Mouse (Mus musculus): ENCODE measurements at regions not wholly inside any gene's neighbourhood (a gene's known extent, or its start where the extent isn't known, plus 50 kb on each side); places are given as distances from the start of the nearest gene placed in this dataset.

DNA sequence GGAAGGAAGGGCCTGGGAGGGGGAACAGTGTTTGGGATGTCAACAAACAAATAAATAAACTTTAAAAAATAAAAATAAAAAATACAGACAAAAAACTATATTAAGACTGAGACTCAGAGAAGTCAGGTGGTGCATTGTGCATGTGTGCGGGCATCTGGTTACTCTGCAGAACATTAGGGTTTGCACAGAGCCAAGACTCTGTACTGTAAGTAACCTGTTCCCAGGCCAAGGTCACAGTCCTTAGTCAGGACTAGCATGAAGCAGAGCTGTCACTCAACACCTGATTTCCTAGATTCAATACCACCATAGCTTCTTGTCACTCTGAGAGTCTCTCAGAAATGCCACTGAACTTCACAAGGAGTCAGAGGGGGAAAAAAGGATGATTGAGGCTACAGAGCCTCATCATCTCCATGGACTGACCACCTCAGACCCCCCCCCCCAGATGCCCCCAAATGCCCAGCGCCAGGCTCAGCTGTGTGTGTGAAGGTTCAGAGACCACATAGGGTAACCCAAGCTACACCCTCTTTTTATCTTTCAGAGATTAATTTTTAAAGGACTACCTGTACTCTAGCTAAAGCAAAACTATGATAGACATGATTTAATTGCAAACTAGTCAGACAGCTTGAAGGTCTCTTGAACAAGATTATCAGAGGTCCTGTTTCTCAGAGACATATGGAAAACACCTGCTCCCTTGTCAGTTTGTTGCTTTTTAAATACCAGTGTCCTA, 106.2 kb upstream of the Nfe2l3 start:
- 79% methylated on average over 2 of the region's 2 CpGs for WGBS
- Histone ChIP-seq H3K36me3 (ENCODE audit: control insufficient read depth, insufficient read depth, low read length) (no peaks in the 10 kb centered on the region), H3K4me1 (ENCODE audit: control insufficient read depth, insufficient read depth, low read length) (0 out of 2 replicates have a peak, but pooled peaks cover 4% of the 10 kb centered on the region), H3K27me3 (ENCODE audit: control insufficient read depth, insufficient read depth, low read length) (no peaks in the 10 kb centered on the region), H3K4me2 (replicated peaks; ENCODE audit: low read depth, low read length) (no peak overlapping the region), H3K27ac (ENCODE audit: low read length) (no peak overlapping the region), H3K9ac (replicated peaks; ENCODE audit: low read depth, low read length) (no peak overlapping the region), H3K9me3 (ENCODE audit: control insufficient read depth, low read depth, low read length) (no peaks in the 10 kb centered on the region), H3K4me3 (ENCODE audit: low read depth, low read length) (no peak overlapping the region)
- 0 out of 2 replicates have a peak, but pooled peaks have one; percentile 42 for ATAC-seq (ENCODE audit: insufficient number of reproducible peaks, insufficient read depth, low FRiP score, low read depth)

DNA sequence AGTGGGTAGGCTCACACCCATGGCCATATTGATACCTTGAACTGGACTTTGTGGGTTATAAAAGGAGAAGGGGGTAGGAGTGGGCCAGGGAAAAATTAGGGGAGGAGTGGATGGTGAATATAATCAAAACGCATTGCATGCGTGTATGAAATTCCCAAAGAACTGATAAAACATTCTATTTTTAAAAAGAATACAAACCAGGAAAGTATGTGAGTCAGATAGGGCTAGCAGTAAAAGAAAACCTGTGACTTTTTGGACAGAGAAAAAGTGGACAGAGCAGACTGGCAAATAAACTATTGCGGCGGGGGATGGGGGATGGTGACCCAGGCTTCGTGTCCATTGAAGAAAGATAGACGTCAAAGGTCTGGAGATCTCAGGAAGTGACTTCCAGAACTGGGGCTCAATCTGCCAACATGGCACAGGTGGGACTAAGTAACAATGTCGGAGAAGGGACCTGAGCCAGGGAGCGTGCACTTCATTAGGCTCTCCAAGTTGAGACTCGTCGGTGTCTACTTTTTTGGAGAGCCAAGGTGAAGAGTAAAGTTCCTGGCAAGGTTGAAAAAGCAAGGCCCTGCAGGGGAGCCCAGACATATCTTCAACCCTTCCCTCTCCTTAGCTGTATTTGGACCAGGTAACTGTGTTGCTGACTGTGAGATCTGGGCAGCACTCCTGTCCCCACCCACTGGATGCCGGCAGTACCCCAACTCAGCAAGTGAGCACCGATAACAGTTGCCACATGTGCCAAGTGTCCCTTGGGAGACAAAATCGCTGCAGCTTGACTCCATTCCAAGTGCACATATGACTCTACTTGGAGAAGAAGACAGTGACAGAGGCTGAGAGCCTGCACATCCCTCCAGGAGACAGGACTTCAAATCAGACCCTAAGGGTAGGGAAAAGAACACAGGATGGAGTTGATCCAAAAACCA, 103.1 kb upstream of the Nfe2l3 start:
- Histone ChIP-seq H3K36me3 (ENCODE audit: control insufficient read depth, insufficient read depth, low read length) (no peaks in the 10 kb centered on the region), H3K4me2 (replicated peaks; ENCODE audit: low read depth, low read length) (no peak overlapping the region), H3K27ac (ENCODE audit: low read length) (no peak overlapping the region), H3K9ac (replicated peaks; ENCODE audit: low read depth, low read length) (no peak overlapping the region), H3K27me3 (ENCODE audit: control insufficient read depth, insufficient read depth, low read length) (no peaks in the 10 kb centered on the region), H3K4me1 (ENCODE audit: control insufficient read depth, insufficient read depth, low read length) (peaks cover 4% of the 10 kb centered on the region; the same call in 1 of the 2 replicates), H3K9me3 (ENCODE audit: control insufficient read depth, low read depth, low read length) (no peaks in the 10 kb centered on the region), H3K4me3 (ENCODE audit: low read depth, low read length) (no peak overlapping the region)
- 87% methylated on average over 13 of the region's 13 CpGs for WGBS
- ATAC-seq (ENCODE audit: insufficient number of reproducible peaks, insufficient read depth, low FRiP score, low read depth) = no peak

DNA sequence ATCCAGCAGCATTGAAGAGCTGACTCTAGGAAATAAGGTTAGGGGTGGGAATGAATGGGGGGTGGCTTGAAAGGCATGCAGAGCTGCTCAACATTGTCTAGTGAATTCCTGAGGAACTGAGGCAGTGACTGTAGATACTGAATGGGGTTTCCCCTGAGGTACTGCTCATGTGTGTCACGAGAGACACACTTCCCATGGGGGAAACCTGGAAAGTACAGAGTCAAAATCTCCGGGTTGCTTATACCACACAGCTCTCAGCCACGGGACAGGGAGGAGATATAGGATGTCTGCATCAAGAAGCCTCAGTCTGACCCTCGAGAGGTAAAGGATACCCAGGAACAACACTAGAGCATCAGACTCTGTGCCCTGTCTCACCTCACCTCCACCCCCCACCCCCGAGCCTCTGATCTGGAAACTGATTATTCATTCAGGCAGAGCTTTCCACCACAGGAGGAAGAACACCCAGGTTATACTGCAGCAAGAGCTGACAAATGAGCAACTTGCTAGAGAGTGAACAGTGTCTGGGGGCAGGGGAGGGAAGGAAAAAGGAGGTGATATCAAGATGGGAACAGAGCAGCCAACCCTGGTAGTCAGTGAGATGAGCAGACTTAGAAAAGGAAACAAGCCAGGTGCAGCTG, 102.3 kb upstream of the Nfe2l3 start:
- Histone ChIP-seq H3K27ac (ENCODE audit: low read length) (no peak overlapping the region), H3K27me3 (ENCODE audit: control insufficient read depth, insufficient read depth, low read length) (no peaks in the 10 kb centered on the region), H3K4me1 (ENCODE audit: control insufficient read depth, insufficient read depth, low read length) (peaks cover 9% of the 10 kb centered on the region; the same call in 1 of the 2 replicates), H3K9me3 (ENCODE audit: control insufficient read depth, low read depth, low read length) (no peaks in the 10 kb centered on the region), H3K36me3 (ENCODE audit: control insufficient read depth, insufficient read depth, low read length) (no peaks in the 10 kb centered on the region), H3K4me2 (replicated peaks; ENCODE audit: low read depth, low read length) (no peak overlapping the region), H3K9ac (replicated peaks; ENCODE audit: low read depth, low read length) (no peak overlapping the region), H3K4me3 (ENCODE audit: low read depth, low read length) (no peak overlapping the region)
- no peak for ATAC-seq (ENCODE audit: insufficient number of reproducible peaks, insufficient read depth, low FRiP score, low read depth)
- 62% methylated on average over 5 of the region's 5 CpGs for WGBS

DNA sequence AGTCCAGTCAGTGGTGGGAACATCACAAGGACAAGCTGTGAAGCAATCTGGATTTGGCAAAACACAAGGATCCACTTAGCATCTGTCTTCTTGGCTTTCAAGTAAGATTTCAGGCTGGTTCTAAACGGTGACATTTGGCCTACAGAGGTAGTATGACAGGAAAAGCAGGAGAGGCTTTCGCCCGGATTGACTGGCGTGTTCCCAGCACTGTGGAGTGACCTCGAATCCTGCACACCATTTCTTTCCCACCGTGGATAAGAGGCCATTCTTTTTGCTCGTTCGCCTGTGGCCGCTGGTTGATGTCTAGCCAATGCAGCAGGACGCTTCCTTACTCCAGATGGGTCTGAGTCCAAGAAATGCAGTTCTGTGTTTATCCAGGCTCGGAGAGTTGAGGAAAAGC, 99.6 kb upstream of the Nfe2l3 start:
- no peaks in the 10 kb centered on the region for H3K9me3 ChIP-seq (ENCODE audit: control insufficient read depth, low read depth, low read length)
- no peaks in the 10 kb centered on the region for H3K27me3 ChIP-seq (ENCODE audit: control insufficient read depth, insufficient read depth, low read length)
- H3K4me3 ChIP-seq (ENCODE audit: low read depth, low read length) = no peak overlapping the region
- H3K9ac ChIP-seq (replicated peaks; ENCODE audit: low read depth, low read length) = no peak overlapping the region
- no peak for ATAC-seq (ENCODE audit: insufficient number of reproducible peaks, insufficient read depth, low FRiP score, low read depth)
- 67% methylated on average over 11 of the region's 11 CpGs for WGBS
- peaks cover 5% of the 10 kb centered on the region; the same call in 1 of the 2 replicates for H3K4me1 ChIP-seq (ENCODE audit: control insufficient read depth, insufficient read depth, low read length)
- H3K27ac ChIP-seq (ENCODE audit: low read length) = peak overlapping the region; percentile 49
- H3K36me3 ChIP-seq (ENCODE audit: control insufficient read depth, insufficient read depth, low read length) = no peaks in the 10 kb centered on the region
- no peak overlapping the region for H3K4me2 ChIP-seq (replicated peaks; ENCODE audit: low read depth, low read length)

DNA sequence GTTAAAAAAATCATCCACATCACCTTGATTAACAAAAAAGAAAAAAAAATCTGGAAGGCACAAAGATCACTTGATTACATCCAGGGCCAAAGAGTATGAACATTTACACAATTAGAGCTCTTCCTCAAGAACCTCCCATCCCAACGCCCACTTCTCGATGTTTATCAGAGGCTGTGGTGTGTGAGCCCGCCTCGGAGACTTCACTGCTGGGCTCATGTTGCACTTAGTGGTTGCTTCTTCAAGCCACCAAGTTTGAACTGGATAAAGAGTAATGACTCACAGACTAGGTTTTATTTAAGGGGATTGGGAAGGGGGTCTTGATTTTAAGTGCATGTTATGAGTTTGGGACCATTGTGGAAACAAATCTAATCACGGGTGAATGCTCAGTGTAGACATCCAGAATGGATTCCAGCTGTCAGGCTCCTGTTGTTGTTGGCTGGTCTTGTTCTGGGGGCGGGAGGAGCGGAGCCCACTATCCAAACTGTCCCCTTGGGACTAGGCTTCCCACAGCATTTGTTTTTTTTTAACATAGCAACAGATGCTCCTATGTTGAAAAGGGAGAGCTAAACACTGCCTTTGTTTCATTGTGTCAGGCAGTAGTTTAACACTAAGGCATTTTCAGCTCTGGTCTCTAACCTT, 98.6 kb upstream of the Nfe2l3 start:
- Histone ChIP-seq H3K27me3 (ENCODE audit: control insufficient read depth, insufficient read depth, low read length) (no peaks in the 10 kb centered on the region), H3K36me3 (ENCODE audit: control insufficient read depth, insufficient read depth, low read length) (no peaks in the 10 kb centered on the region), H3K9me3 (ENCODE audit: control insufficient read depth, low read depth, low read length) (no peaks in the 10 kb centered on the region), H3K4me3 (ENCODE audit: low read depth, low read length) (no peak overlapping the region), H3K9ac (replicated peaks; ENCODE audit: low read depth, low read length) (no peak overlapping the region), H3K27ac (ENCODE audit: low read length) (peak overlapping the region; percentile 49), H3K4me1 (ENCODE audit: control insufficient read depth, insufficient read depth, low read length) (peaks cover 5% of the 10 kb centered on the region; the same call in 1 of the 2 replicates), H3K4me2 (replicated peaks; ENCODE audit: low read depth, low read length) (no peak overlapping the region)
- peak; percentile 68; the same call in 1 of the 2 replicates for ATAC-seq (ENCODE audit: insufficient number of reproducible peaks, insufficient read depth, low FRiP score, low read depth)
- WGBS = 41% methylated on average over 7 of the region's 7 CpGs

DNA sequence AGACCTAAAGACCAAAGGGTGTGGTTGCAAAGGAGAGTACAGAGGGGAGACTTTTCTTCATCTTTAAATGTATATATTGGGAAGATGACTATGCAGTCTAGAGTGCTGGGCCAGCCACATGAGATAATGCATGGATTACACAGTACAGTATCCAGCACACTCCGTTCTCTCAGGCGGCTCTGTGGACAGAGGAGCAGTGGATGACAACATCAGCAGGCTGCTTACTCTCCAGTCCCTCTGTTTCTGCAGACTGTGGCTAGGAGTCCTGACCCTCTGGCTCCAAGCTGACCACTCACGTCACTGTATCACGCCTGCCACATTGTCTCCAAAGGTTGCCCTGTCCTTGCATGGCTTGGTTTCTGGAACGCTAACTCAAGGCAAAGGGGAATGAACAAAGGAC, 97.2 kb upstream of the Nfe2l3 start:
- no peak for ATAC-seq (ENCODE audit: insufficient number of reproducible peaks, insufficient read depth, low FRiP score, low read depth)

DNA sequence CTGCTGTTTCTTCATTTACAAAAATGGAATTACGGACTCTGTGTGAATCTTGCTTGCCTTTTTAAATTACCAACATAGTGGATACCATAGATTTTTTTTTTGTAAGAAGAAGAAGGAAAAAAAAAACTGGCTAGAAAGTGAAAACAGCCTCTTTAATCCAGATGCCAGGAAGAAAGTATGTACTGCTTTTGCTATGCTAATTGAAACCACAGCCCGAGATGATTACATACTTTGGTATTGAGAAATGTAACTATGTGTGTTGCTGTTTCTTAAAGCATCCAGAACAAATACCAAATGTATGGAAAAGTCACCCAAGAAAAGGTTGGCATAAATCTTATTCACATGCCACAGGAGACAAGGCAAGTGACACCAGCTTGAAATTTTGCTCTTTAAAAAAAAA, 93.2 kb upstream of the Nfe2l3 start:
- Histone ChIP-seq H3K36me3 (ENCODE audit: control insufficient read depth, insufficient read depth, low read length) (no peaks in the 10 kb centered on the region), H3K9ac (replicated peaks; ENCODE audit: low read depth, low read length) (no peak overlapping the region), H3K9me3 (ENCODE audit: control insufficient read depth, low read depth, low read length) (no peaks in the 10 kb centered on the region), H3K27ac (ENCODE audit: low read length) (no peak overlapping the region), H3K4me3 (ENCODE audit: low read depth, low read length) (no peak overlapping the region), H3K27me3 (ENCODE audit: control insufficient read depth, insufficient read depth, low read length) (no peaks in the 10 kb centered on the region), H3K4me1 (ENCODE audit: control insufficient read depth, insufficient read depth, low read length) (peaks cover 5% of the 10 kb centered on the region; the same call in 1 of the 2 replicates), H3K4me2 (replicated peaks; ENCODE audit: low read depth, low read length) (no peak overlapping the region)
- ATAC-seq (ENCODE audit: insufficient number of reproducible peaks, insufficient read depth, low FRiP score, low read depth) = no peak
- WGBS = 86% methylated on average over 2 of the region's 2 CpGs

More for the DNA sequence above, 97.2 kb upstream of the Nfe2l3 start:
- H3K4me3 ChIP-seq (ENCODE audit: low read depth, low read length) = no peak overlapping the region
- H3K9me3 ChIP-seq (ENCODE audit: control insufficient read depth, low read depth, low read length) = no peaks in the 10 kb centered on the region
- no peak overlapping the region for H3K27ac ChIP-seq (ENCODE audit: low read length)
- 82% methylated on average over 5 of the region's 5 CpGs for WGBS
- H3K4me1 ChIP-seq (ENCODE audit: control insufficient read depth, insufficient read depth, low read length) = peaks cover 5% of the 10 kb centered on the region; the same call in 1 of the 2 replicates
- H3K27me3 ChIP-seq (ENCODE audit: control insufficient read depth, insufficient read depth, low read length) = no peaks in the 10 kb centered on the region
- H3K36me3 ChIP-seq (ENCODE audit: control insufficient read depth, insufficient read depth, low read length) = no peaks in the 10 kb centered on the region
- H3K4me2 ChIP-seq (replicated peaks; ENCODE audit: low read depth, low read length) = no peak overlapping the region
- H3K9ac ChIP-seq (replicated peaks; ENCODE audit: low read depth, low read length) = no peak overlapping the region

DNA sequence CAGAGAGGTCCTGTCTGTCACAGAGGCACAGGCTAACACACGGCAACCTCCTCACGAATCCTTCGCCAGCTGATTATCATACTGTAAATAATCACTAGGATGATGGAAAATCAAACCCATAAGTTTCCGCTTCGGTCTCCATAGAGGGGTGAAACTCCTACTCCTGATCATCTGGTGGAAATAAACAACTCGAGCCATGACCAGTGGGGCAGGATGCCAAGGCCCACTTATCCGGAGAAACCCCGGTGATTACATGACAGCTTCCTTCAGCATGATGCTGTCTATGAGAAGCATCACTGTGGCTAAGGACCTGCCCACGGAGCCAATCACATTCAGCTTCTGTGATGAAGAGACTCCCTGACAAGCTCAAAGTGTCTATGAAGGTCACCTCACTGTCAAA, 84.7 kb upstream of the Nfe2l3 start:
- Histone ChIP-seq H3K4me1 (ENCODE audit: control insufficient read depth, insufficient read depth, low read length) (no peaks in the 10 kb centered on the region), H3K9ac (replicated peaks; ENCODE audit: low read depth, low read length) (no peak overlapping the region), H3K36me3 (ENCODE audit: control insufficient read depth, insufficient read depth, low read length) (no peaks in the 10 kb centered on the region), H3K4me2 (replicated peaks; ENCODE audit: low read depth, low read length) (no peak overlapping the region), H3K27ac (ENCODE audit: low read length) (no peak overlapping the region), H3K4me3 (ENCODE audit: low read depth, low read length) (no peak overlapping the region), H3K9me3 (ENCODE audit: control insufficient read depth, low read depth, low read length) (no peaks in the 10 kb centered on the region), H3K27me3 (ENCODE audit: control insufficient read depth, insufficient read depth, low read length) (no peaks in the 10 kb centered on the region)
- 68% methylated on average over 9 of the region's 9 CpGs for WGBS
- no peak for ATAC-seq (ENCODE audit: insufficient number of reproducible peaks, insufficient read depth, low FRiP score, low read depth)

Measured in stomach, embryonic 14.5 days (tissue).